Mouse (Mus musculus) MEL (cell line): ENCODE measurements at regions not wholly inside any gene's neighbourhood (a gene's known extent, or its start where the extent isn't known, plus 50 kb on each side); places are given as distances from the start of the nearest gene placed in this dataset.

Experiments
- DNase-seq: peaks from one replicate; pipeline ENCODE4 v3.0.0; 2011; ENCODE audit warnings: low read depth, low spot score
- H3K27ac ChIP-seq: 2 replicates; pipeline ENCODE4 v1.5.1; 2012; ENCODE audit warnings: low read depth, mild to moderate bottlenecking, control low read depth, low read length, moderate library complexity; ENCODE audit not compliant: control insufficient read depth
- H3K27me3 ChIP-seq, 2 experiments: fragments of 150-350 bp in 1 of 2; sonication (generic) in 1 of 2; 2 replicates each; pipeline ENCODE4 v1.6.1; 2012; ENCODE audit warnings: low read length in 2 of 2, mild to moderate bottlenecking in 2 of 2, improper control_type of control experiment in 1 of 2, moderate library complexity in 1 of 2; ENCODE audit not compliant: insufficient read depth in 2 of 2, control insufficient read depth in 1 of 2
- H3K36me3 ChIP-seq, 2 experiments: 2 replicates each; pipeline ENCODE4 v1.6.1; 2012 to 2014; ENCODE audit warnings: low read length in 2 of 2, improper control_type of control experiment in 1 of 2, inconsistent platforms in 1 of 2, mild to moderate bottlenecking in 1 of 2; ENCODE audit not compliant: insufficient read depth in 2 of 2, control insufficient read depth in 1 of 2
- H3K4me1 ChIP-seq, 2 experiments: fragments of 150-350 bp in 1 of 2; sonication (generic) in 1 of 2; 2 replicates each; pipeline ENCODE4 v1.6.1; 2012; ENCODE audit warnings: low read length in 2 of 2, improper control_type of control experiment in 1 of 2, mild to moderate bottlenecking in 1 of 2; ENCODE audit not compliant: insufficient read depth in 2 of 2, control insufficient read depth in 1 of 2
- H3K4me3 ChIP-seq, 2 experiments: fragments of 150-350 bp in 1 of 2; sonication (generic) in 1 of 2; 2 replicates each; pipeline ENCODE4 v1.5.1; 2012; ENCODE audit warnings: low read depth in 2 of 2, low read length in 2 of 2, mild to moderate bottlenecking in 2 of 2, moderate library complexity in 2 of 2, control low read depth in 1 of 2, improper control_type of control experiment in 1 of 2; ENCODE audit not compliant: control insufficient read depth in 1 of 2, insufficient read depth in 1 of 2
- H3K79me2 ChIP-seq: 2 replicates; pipeline ENCODE4 v1.6.1; 2012; ENCODE audit warnings: mild to moderate bottlenecking, low read length, moderate library complexity; ENCODE audit not compliant: control insufficient read depth, poor library complexity, insufficient read depth
- H3K9ac ChIP-seq: 2 replicates; pipeline ENCODE4 v1.6.1; 2012; ENCODE audit warnings: low read depth, mild to moderate bottlenecking, control low read depth, low read length, moderate library complexity; ENCODE audit not compliant: control insufficient read depth, poor library complexity, severe bottlenecking
- H3K9me3 ChIP-seq: fragments of 150-350 bp; sonication (generic); replicated peaks from 2 replicates; pipeline ENCODE4 v1.6.1; 2012; ENCODE audit warnings: mild to moderate bottlenecking, low read length, improper control_type of control experiment, moderate library complexity; ENCODE audit not compliant: insufficient read depth
- CTCF ChIP-seq, 3 experiments: IDR thresholded peaks in 2 of 3; conservative IDR thresholded peaks in 1 of 3; 2 replicates each; pipeline ENCODE4 v1.5.1; 2011 to 2012; ENCODE audit warnings: low read length in 3 of 3, low read depth in 2 of 3, mild to moderate bottlenecking in 2 of 3, improper control_type of control experiment in 1 of 3, inconsistent platforms in 1 of 3, mixed read lengths in 1 of 3, moderate library complexity in 1 of 3; ENCODE audit not compliant: control insufficient read depth in 1 of 3, insufficient read depth in 1 of 3, poor library complexity in 1 of 3, severe bottlenecking in 1 of 3
- GATA1 ChIP-seq: IDR thresholded peaks from 2 replicates; pipeline ENCODE4 v1.6.1; 2011; ENCODE audit warnings: low read depth, low read length, improper control_type of control experiment
- HCFC1 ChIP-seq: IDR thresholded peaks from 2 replicates; pipeline ENCODE4 v1.6.1; 2012; ENCODE audit warnings: low read depth, mild to moderate bottlenecking, inconsistent platforms, low read length, improper control_type of control experiment, moderate library complexity
- JUND ChIP-seq: IDR thresholded peaks from 2 replicates; pipeline ENCODE4 v1.6.1; 2011; ENCODE audit warnings: low read depth, mild to moderate bottlenecking, improper control_type of control experiment, low read length
- MAFK ChIP-seq: IDR thresholded peaks from 2 replicates; pipeline ENCODE4 v1.6.1; 2011; ENCODE audit warnings: low read depth, mild to moderate bottlenecking, low read length, improper control_type of control experiment, borderline replicate concordance
- MAZ ChIP-seq: IDR thresholded peaks from 2 replicates; pipeline ENCODE4 v1.6.1; 2012; ENCODE audit warnings: low read depth, mild to moderate bottlenecking, inconsistent platforms, low read length, improper control_type of control experiment
- MEF2A ChIP-seq: IDR thresholded peaks from 2 replicates; pipeline ENCODE4 v1.6.1; 2014; ENCODE audit warnings: low read depth, mild to moderate bottlenecking, inconsistent platforms, low read length, improper control_type of control experiment; ENCODE audit not compliant: poor library complexity, insufficient replicate concordance, severe bottlenecking; ENCODE audit errors: extremely low read depth
- MYC ChIP-seq: IDR thresholded peaks from 2 replicates; pipeline ENCODE4 v1.6.1; 2011; ENCODE audit warnings: low read depth, mild to moderate bottlenecking, low read length, improper control_type of control experiment, moderate library complexity
- NRF1 ChIP-seq: IDR thresholded peaks from 2 replicates; pipeline ENCODE4 v1.6.1; 2014; ENCODE audit warnings: low read depth, mild to moderate bottlenecking, inconsistent platforms, low read length, improper control_type of control experiment, moderate library complexity; ENCODE audit not compliant: poor library complexity, insufficient read depth, severe bottlenecking
- POLR2AphosphoS2 ChIP-seq: IDR thresholded peaks from 2 replicates; pipeline ENCODE4 v1.6.1; 2011; ENCODE audit warnings: low read length, improper control_type of control experiment
- POLR2AphosphoS5 ChIP-seq: IDR thresholded peaks from 2 replicates; pipeline ENCODE4 v1.6.1; 2012; ENCODE audit warnings: low read depth, borderline replicate concordance, mild to moderate bottlenecking, inconsistent platforms, low read length, moderate library complexity, mixed read lengths
- RAD21 ChIP-seq: IDR thresholded peaks from 2 replicates; pipeline ENCODE4 v1.6.1; 2011; ENCODE audit warnings: mild to moderate bottlenecking, low read depth, low read length, improper control_type of control experiment
- SIN3A ChIP-seq: IDR thresholded peaks from 2 replicates; pipeline ENCODE4 v1.6.1; 2012; ENCODE audit warnings: low read length, improper control_type of control experiment, inconsistent platforms
- TAL1 ChIP-seq: IDR thresholded peaks from 2 replicates; pipeline ENCODE4 v1.6.1; 2012; ENCODE audit warnings: mild to moderate bottlenecking, inconsistent platforms, low read length, moderate library complexity, mixed read lengths
- TBP ChIP-seq: IDR thresholded peaks from 2 replicates; pipeline ENCODE4 v1.8.0; 2011; ENCODE audit warnings: low read depth, low read length, improper control_type of control experiment
- UBTF ChIP-seq: IDR thresholded peaks from 2 replicates; pipeline ENCODE4 v1.6.1; 2012; ENCODE audit warnings: low read depth, mild to moderate bottlenecking, inconsistent platforms, low read length, improper control_type of control experiment, moderate library complexity, borderline replicate concordance; ENCODE audit not compliant: insufficient read depth
- USF1 ChIP-seq: IDR thresholded peaks from 2 replicates; pipeline ENCODE4 v1.6.1; 2014; ENCODE audit warnings: low read depth, mild to moderate bottlenecking, inconsistent platforms, low read length, improper control_type of control experiment, moderate library complexity
- ZC3H11A ChIP-seq: IDR thresholded peaks from 2 replicates; pipeline ENCODE4 v1.6.1; 2012; ENCODE audit warnings: low read depth, mild to moderate bottlenecking, inconsistent platforms, low read length, improper control_type of control experiment
- ZKSCAN1 ChIP-seq: IDR thresholded peaks from 2 replicates; pipeline ENCODE4 v1.6.1; 2012; ENCODE audit warnings: low read depth, mild to moderate bottlenecking, inconsistent platforms, low read length, improper control_type of control experiment, moderate library complexity
- ZMIZ1 ChIP-seq: IDR thresholded peaks from 2 replicates; pipeline ENCODE4 v1.6.1; 2012; ENCODE audit warnings: low read depth, mild to moderate bottlenecking, inconsistent platforms, low read length, improper control_type of control experiment, moderate library complexity
- ZNF384 ChIP-seq: IDR thresholded peaks from 2 replicates; pipeline ENCODE4 v1.6.1; 2012; ENCODE audit warnings: low read depth, mild to moderate bottlenecking, inconsistent platforms, low read length, improper control_type of control experiment

GRCm38 (mm10) chr13:44674926-44675650, 54.2 kb upstream of the Jarid2 start:
- Histone ChIP-seq H3K27ac (no peak overlapping the region), H3K4me1 (peaks cover 3 to 13% of the 10 kb centered on the region in 2 experiments), H3K9ac (no peak overlapping the region), H3K4me3 (no peak overlapping the region), H3K27me3 (peaks cover 0 to 2% of the 10 kb centered on the region in 2 experiments; a peak in 2 of 4 replicates), H3K36me3 (no peaks in the 10 kb centered on the region; a peak in 1 of 4 replicates), H3K79me2 (no peaks in the 10 kb centered on the region), H3K9me3 (no peaks in the 10 kb centered on the region)
- TF ChIP-seq NRF1 (no peak), CTCF (IDR thresholded peaks at IDR 0.05 in 2 of 3, conservative IDR thresholded peaks at IDR 0.05 in 1 of 3; ENCODE audit: control insufficient read depth in 1 of 3, insufficient read depth in 1 of 3, low read depth in 2 of 3, low read length in 3 of 3, poor library complexity in 1 of 3, severe bottlenecking in 1 of 3) (no peak), ZNF384 (no peak), HCFC1 (no peak), RAD21 (no peak), MYC (no peak), SIN3A (no peak), ZC3H11A (no peak), MAZ (no peak), TBP (no peak), JUND (no peak), ZKSCAN1 (no peak), GATA1 (no peak), MEF2A (no peak), ZMIZ1 (no peak)
- no peak for DNase-seq

GRCm38 (mm10) chr13:44676041-44676440, 53.2 kb upstream of the Jarid2 start:
- no peaks in the 10 kb centered on the region for H3K9me3 ChIP-seq
- H3K27me3 ChIP-seq: peaks cover 0 to 2% of the 10 kb centered on the region in 2 experiments; a peak in 2 of 4 replicates
- no peak for TF ChIP-seq POLR2AphosphoS5
- TF ChIP-seq MAFK: no peak
- no peak for TF ChIP-seq JUND
- no peak for TF ChIP-seq RAD21
- TF ChIP-seq UBTF: no peak
- TF ChIP-seq TAL1: no peak
- TF ChIP-seq POLR2AphosphoS2: no peak
- TF ChIP-seq USF1: no peak
- no peak overlapping the region for H3K27ac ChIP-seq
- H3K36me3 ChIP-seq: no peaks in the 10 kb centered on the region; a peak in 1 of 4 replicates
- H3K4me1 ChIP-seq: peaks cover 3 to 13% of the 10 kb centered on the region in 2 experiments
- no peaks in the 10 kb centered on the region for H3K79me2 ChIP-seq
- H3K9ac ChIP-seq: no peak overlapping the region
- H3K4me3 ChIP-seq: no peak overlapping the region
- no peak for DNase-seq
